Mouse (Mus musculus): ENCODE measurements around the gene Ubqln1.

The Ubqln1 gene

GRCm38 (mm10) chr13:58197981-58198640 is 17.3 kb downstream of the Ubqln1 start:
- no peak for DNase-seq

GRCm38 (mm10) chr13:58197211-58197610 is 18.2 kb downstream of the Ubqln1 start:
- peak; percentile 56 for DNase-seq

DNA sequence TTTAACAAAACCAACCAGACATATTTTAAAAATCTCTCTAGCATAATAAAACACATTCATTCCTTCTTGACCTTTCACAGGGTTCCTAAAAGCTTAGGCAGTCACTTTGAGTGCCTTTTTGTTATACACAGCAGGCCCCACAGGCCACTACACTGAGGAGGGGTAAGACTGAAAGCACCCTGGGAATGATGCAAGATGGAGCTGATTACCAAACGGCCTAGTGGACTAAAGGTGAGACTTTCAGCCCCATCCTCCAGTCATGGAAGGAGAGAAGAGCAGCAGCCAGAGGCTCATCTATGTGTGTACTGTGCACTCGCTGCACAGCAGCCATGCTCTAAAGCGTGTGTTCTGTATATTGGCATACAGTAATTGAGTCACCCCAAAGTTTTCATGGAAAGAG is 20.5 kb downstream of the Ubqln1 start:
- DNase-seq, result no peak

DNA sequence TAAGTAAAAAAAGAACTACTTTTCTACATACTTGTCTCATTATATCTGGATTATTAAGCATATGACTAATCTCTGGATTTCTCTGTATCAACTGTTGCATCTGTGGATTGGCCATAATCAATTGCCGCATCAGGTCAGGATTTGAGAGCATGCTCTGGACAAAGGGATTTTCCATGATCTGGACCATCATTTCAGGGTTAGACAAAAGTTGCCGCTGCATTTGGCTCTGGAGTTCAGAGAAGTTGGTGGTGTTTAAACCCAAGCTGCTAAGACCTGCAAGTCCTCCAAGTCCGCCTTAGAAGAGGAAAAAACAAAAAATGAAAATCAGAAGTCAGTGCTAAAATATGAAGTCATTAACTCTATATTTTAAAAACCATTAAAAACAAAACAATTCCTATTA is 22.2 kb downstream of the Ubqln1 start:
- DNase-seq, result no peak

GRCm38 (mm10) chr13:58192146-58192545 is 23.3 kb downstream of the Ubqln1 start:
- no peak for DNase-seq

DNA sequence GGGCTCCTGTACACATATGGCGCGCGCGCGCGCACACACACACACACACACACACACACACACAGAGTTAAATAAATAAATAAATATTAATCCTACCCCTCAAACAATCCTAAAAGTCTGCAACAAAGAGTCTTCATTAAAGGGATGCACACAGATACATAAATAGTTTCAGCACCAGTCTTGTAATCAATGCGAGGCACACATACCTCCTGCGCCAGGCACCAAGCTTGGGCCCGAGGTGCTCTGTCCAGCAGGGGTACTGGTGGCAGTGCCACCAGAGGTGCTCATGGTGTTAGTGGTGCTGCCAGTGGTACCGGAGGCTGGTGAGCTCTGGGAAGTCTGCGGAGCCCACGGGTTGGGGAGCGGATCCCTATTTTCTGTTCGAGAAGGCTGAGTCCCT is 23.9 kb downstream of the Ubqln1 start:
- DNase-seq, result no peak

GRCm38 (mm10) chr13:58189473-58189872 is 26.0 kb downstream of the Ubqln1 start:
- DNase-seq, result no peak

DNA sequence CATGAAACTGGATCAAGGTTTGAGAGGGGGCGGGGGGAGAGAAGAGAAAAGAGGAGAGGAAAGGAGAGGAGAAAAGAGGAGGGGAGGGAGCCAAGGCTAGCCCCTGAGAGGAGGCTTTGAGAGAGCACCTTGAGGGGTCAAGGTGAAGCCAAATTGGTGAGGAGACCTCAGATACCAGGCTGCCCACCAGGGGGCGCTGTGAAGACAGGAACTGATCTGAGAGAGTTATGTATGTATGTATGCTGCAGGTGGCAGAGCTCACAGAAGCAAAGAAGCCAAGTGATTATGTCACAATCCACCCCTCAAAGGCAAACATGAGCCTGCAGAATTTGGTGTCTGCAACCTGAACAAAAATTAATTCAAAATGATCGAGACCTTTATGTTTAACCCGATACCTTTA is 27.0 kb downstream of the Ubqln1 start:
- peak; percentile 75 for DNase-seq

DNA sequence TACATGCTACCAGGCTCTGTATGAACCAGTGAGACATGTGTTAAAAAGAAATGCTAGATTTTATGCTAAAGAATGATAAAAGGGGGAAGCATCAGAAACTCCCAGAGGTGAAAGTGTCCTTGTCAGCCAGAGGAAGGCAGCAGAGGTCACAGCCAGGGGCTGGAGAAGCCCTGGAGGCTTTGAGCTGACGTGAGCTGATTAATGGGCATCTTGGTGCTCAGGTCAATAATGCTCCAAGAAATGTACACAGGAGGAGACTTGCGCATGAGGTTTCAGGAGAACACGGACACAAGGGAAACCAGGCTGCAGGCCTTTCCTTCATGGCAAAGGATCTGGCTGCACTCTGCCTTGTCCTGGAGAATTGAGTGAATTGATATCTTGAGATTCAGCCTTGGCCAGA is 27.7 kb downstream of the Ubqln1 start:
- no peak for DNase-seq

GRCm38 (mm10) chr13:58186281-58186680 is 29.2 kb downstream of the Ubqln1 start:
- DNase-seq, result no peak

DNA sequence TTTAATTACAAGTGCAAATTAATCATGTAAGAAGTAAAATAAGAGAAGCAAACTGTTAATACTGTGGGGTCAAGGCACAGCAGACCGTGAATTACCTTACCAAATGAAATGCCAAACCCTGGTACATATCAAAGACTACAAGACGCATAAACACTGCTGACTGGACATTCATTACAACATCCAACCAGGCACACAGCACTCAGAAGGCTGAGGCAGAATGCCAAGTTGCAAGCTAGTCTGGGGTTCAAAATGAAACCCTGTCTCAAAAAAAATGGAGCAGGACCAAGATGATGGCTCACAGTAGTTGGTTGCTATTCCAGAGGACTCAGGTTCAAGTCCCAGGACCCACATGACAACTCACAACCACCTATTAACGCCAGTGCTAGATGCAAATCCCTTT is 31.3 kb downstream of the Ubqln1 start:
- no peak for DNase-seq

DNA sequence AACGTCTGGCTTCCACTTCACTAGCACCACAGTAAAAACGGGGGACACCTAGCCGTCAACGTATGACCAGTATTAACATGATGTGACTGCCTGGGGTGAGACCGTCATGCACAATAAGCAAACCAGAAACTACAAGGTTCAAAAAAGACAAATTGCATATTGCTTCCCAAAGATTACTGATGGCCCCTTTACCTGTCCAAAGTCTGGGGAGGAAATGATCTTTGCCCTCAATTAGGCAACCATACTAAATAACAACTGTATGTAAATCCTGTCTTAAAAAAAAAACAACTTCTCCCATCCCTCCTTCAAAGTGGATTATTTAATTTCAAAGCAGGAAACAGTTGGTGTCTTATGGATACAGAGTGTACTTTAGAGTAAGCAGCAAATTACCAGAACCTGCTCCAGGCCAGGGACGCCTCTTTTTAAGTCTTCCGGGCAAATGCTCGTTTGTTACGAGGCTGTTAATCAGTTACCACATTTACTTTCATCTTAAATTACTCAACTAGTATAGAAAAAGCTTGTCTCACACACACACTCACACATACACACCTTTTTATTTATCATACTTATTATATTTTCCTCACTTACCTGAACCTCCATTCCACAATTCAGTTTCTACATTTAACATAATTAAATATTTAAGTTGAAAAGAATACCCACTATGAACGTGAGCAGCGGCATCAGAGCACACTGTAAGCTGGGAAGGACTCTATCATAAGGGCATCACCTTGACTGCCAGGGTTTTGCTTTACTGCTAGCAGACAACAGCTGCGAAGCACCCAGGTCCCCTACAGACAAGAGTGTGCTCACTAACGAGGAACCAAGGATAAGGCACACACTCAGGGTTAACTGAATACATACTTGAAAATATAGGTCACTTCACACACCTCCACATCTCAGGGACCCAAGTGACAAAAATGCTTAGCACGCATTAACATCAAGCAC is 33.6 kb downstream of the Ubqln1 start:
- DNase-seq, result no peak

GRCm38 (mm10) chr13:58177511-58178208 is 37.8 kb downstream of the Ubqln1 start:
- DNase-seq, result peak; percentile 99

DNA sequence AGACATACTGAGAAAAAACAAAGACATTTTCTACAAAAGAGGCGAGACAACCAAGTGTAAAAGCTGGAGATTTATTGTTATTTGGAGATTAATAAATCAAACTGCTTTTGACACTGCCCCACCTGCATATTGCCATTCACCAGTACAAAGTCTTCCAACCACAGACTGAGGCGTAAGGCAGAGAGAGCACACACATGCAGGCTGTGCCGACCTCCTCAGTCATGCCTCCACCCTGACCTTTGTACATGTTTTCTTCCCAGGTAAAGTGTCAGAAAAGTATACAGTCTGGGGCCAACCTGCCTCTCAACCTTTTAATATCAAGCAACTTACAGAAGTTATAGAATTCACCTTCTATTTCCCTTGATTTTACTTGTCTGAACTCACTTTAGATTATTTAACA is 39.3 kb downstream of the Ubqln1 start:
- no peak for DNase-seq

GRCm38 (mm10) chr13:58168119-58168518 is 47.3 kb downstream of the Ubqln1 start:
- no peak for DNase-seq

DNA sequence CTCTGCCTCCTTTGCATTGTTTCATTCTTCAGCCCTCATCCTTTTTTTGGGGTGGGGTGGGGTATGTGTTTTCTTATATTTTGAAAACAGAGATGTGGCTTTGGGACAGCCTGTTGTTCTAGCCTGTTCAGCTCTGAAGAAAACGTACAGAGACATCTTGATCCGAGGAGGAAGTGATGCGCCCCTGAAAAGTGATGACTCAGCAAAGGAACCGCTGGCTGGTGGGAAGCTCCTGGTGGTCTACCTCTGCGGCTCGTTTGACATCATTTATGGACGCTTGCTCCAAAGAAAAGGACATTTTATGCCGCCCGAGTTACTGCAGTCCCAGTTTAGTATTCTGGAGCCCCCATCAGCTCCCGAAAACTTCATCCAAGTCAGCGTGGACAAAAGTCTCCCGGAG is 52.1 kb downstream of the Ubqln1 start:
- no peak for DNase-seq

DNA sequence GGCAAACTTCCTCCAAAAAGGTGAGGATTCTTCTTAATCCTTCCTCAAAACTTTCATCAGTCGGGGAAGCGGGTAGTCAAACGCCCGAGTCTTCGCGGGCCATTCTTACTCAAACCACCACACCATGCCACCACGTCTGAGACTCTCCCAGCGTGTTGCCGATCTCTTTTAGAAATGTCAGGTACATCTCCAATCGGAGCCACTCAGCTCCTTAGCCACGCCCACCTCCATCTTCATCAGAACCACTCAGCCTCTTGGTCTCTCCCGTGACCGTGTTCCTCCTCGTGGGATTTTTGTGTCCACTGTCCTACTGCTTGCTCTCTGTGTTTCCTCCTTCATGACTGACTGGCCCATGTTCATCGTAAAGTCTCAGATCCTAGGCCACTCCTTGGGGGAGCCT is 54.7 kb downstream of the Ubqln1 start:
- DNase-seq, result no peak

- peak; percentile 87 for DNase-seq
Measured at GRCm38 (mm10) chr13:58158099-58158912, 57.1 kb downstream of the Ubqln1 start.

DNA sequence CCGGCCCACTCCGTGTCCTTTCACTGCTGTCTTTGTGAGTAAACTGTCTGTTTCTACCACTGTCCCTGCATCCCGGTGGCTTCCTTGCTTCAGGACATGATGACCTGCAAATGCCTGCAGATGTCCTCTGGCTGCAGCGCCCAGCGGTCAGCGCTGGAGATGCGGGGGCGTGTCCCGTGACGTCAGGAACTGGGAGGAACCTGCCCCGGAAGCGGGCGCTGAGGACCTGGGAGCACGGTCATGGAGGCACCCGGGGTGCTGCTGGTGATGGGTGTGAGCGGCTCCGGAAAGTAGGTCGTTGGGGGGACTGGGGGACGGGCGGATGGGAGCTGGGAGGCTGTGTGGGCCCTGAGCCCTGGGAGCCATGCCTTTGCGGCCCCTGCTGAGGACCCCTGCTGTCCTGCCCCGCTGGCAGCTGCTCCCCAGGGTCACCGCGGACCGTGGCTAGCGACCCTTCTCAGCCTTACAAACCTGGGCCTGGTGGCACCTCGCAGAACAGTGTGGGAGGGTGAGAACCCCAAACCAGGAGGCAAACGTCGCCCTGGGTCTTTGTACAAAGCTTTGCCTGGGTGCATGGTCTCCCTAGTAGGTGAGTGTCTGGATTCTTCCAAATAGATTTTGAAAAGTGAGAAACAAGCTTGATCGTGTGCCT is 57.9 kb downstream of the Ubqln1 start, which contains the start of gene Idnk:
Gene Idnk (plus strand): TSS at position 203 of the 652 bp plus-strand sequence.
- peak; percentile 84 for DNase-seq

DNA sequence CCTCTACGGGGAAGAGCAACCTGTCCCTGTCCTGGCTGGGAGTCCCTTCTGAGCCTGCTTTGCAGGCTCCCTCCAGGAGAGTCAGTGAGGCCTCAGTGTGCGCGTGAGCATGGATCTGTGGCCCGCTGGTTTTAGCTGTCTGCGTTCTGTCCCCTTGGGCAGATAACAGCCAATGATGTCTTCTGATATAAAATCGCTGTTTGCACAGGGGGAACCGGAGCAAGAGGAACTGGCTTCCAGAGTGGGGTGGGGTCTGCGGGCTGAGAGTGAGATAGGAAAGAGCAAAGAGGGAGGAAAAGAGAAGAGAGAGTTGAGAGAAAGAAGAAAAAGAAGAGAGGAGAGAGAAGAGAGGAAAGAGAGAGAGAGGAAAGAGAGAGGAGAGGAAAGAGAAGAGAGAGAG is 58.4 kb downstream of the Ubqln1 start:
- DNase-seq, result no peak

- DNase-seq, result no peak
Measured at GRCm38 (mm10) chr13:58156031-58156430, 59.4 kb downstream of the Ubqln1 start.

GRCm38 (mm10) chr13:58150442-58150841 is 65.0 kb downstream of the Ubqln1 start:
- no peak for DNase-seq

All from kidney, adult 11 months (tissue).